In the genomic region with DNA sequence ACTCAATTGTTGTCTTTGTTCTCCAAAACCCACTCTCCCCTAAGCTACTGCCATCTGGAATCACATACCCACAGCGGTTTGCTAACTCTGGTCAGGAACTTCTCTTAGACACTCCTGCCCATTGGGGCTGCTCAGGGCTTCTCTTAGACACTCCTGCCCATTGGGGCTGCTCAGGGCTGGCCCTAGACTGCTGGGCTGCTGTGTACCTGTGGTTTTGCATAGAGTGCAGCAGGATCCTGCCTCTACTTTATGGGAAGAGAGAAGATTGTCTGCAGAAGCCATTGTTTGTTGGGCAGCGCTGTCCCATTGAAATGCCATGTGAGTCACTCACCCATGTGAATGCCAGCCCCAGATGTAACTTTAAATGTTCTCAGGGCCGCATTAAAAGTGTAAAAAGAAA, we compare ENCODE assay signal across 19 mouse cellular contexts.
"Had no signal": no experiment of that assay in that cellular context is flagged by ENCODE, and none has a peak within 500 bp of the region (broad histone marks: within the 10 kb centered on the region; RNA-seq: fewer than 3 reads in every experiment).

No protein-coding gene starts in this region.

- H3K27ac ChIP-seq: liver, embryonic 14.5 days; midbrain, embryonic 10.5 days; midbrain, embryonic 13.5 days; neural tube, embryonic 13.5 days; neural tube, embryonic 15.5 days had no signal

- DNase-seq: lung, adult 18-20 months; lung, embryonic 14.5 days; lung, postnatal 10 days; lung, postnatal 4 days; retina, postnatal 1 day; right cerebral cortex, adult 18-20 months; right cerebral cortex, postnatal 25 days; right cerebral cortex, postnatal 4 days; spleen, adult 18-20 months; thymus, adult 2 months; thymus, postnatal 14 days; thymus, postnatal 36 days had no signal

- H3K36me3 ChIP-seq: midbrain, embryonic 13.5 days; neural tube, embryonic 13.5 days; neural tube, embryonic 15.5 days had no signal

- H3K4me3 ChIP-seq: midbrain, embryonic 10.5 days; midbrain, embryonic 13.5 days; myocyte; neural tube, embryonic 13.5 days; neural tube, embryonic 15.5 days had no signal

- H3K9me3 ChIP-seq: midbrain, embryonic 10.5 days; midbrain, embryonic 13.5 days; neural tube, embryonic 13.5 days; neural tube, embryonic 15.5 days had no signal

- H3K4me2 ChIP-seq: lung, embryonic 14.5 days; midbrain, embryonic 13.5 days; neural tube, embryonic 13.5 days; neural tube, embryonic 15.5 days had no signal

- H3K9ac ChIP-seq: liver, embryonic 14.5 days; lung, embryonic 14.5 days; midbrain, embryonic 13.5 days; neural tube, embryonic 13.5 days; neural tube, embryonic 15.5 days had no signal

- H3K27me3 ChIP-seq: midbrain, embryonic 13.5 days; neural tube, embryonic 13.5 days; neural tube, embryonic 15.5 days had no signal

- ATAC-seq: midbrain, embryonic 13.5 days; midbrain, embryonic 16.5 days had no signal
